Mouse (Mus musculus): ENCODE data around the gene Gtf2e1. TPM values are rescaled to one million over a fixed set of nuclear protein-coding genes. Genes with fewer than 3 reads are reported as not detected.

Gtf2e1 gene
- polyA plus RNA-seq, 1 experiment, result 3.8 TPM

DNA sequence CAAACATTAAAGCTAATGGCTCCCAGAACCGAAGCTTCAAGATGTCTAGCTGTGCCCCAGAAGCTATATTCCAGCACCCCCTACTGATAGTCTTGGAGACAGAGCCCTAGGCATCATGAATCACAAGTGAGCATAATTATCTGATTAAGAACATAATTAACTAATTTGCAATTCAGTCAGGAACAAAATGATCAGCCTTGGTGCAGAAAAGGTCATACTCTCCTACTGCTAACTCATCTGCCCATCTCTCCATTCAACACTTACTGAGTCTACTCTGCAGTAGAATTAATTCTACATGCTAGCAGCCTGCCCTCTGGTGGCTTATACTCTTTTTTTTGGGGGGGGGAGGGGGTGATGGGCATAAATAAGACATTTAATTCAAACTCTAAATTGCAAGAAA is 35.1 kb downstream of the Gtf2e1 start:
- no peak for DNase-seq (ENCODE audit: low read depth, low spot score)
- 61% methylated on average over 1 of the region's 1 CpGs for WGBS

- WGBS, result 84% methylated on average over 9 of the region's 9 CpGs
- DNase-seq (ENCODE audit: low read depth, low spot score), result no peak
Observed at GRCm38 (mm10) chr16:37498581-37498980, 41.0 kb downstream of the Gtf2e1 start.

- no peak for DNase-seq (ENCODE audit: low read depth, low spot score)
Observed at GRCm38 (mm10) chr16:37495017-37495416, 44.6 kb downstream of the Gtf2e1 start.

GRCm38 (mm10) chr16:37486826-37487612 is 52.6 kb downstream of the Gtf2e1 start:
- 96% methylated on average over 3 of the region's 3 CpGs for WGBS
- DNase-seq (ENCODE audit: low read depth, low spot score), result no peak

More at GRCm38 (mm10) chr16:37495017-37495416, 44.6 kb downstream of the Gtf2e1 start:
- WGBS, result 75% methylated on average over 6 of the region's 6 CpGs

DNA sequence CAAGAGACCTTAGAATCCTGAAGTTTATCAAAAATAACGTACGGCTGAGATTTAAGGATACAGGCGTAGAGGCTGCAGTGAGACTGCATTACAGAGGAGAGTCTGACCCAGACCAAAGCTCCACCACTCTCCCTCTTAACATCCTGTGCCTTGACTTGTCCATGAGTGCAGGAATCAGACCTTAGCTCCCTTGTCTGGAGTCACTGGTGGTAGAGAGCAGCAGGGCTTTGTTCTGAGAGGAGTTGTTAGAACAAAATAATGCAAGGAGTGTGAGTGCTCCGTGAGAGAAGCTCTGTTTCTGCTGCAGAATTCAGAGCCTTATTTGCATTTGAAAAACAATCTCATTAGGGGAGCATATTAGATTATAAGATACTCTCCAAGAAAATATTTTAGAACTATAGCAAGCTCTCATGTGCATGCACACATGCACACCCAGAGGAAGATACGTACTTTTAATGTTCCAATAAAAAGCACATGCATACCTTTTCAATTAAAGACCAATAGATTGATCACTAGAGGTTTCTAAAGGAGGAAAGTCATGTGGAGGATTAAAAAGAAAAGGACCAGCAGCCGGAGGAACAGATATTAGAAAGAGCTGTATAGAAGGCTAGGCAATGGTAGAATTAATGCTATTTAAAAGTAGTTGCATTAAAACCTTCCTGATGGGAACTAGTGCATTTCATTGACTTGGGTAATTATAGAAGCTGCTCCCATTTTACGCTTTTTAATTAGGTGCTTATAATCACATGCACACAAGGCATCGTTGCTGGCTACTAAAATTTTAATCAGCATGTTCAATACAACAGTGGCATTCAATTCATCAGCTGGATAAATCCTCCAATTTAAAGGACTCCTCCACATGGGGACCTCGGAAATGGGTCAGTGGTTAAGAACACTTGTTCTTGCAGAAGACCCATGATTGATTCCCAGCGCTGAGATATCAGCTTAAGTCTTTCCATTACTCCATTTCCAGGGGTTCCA is 61.0 kb downstream of the Gtf2e1 start:
- 85% methylated on average over 10 of the region's 10 CpGs for WGBS

DNA sequence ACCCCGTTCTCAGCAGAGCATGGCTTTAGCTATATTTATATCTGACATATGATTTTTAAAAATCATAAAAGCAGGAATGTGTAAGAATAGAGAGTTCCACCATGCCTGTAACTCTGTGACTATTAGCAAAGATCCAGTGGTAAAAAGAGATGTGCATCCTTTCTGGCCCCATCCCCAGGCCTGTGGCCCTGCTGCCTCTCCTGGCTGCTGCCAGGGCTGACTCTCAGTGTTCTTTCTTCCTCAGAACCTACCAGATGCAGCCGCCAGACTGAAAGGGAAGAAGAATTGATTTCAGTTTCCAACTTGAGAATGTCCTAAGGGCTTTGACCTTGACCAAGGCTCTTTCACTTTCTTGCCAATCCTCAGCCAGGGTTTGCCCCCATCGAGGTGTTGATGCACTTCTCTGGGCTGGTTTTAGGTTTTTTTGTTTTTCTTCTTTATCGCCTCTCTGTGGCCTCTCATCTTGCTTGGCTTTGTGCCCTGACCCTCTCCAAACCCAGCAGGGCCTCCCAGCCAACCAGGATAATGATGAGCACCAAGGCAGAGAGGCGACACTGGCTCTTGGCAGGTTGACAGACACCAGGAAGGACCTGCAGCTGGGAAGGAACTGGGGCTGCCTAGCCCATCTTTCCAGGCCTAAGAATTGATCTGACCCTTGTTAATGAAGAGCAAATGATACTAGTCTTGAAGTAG is 66.8 kb downstream of the Gtf2e1 start:
- 57% methylated on average over 5 of the region's 5 CpGs for WGBS
- no peak for DNase-seq (ENCODE audit: low read depth, low spot score)

More for the DNA sequence above, 61.0 kb downstream of the Gtf2e1 start:
- no peak for DNase-seq (ENCODE audit: low read depth, low spot score)

- 79% methylated on average over 3 of the region's 3 CpGs for WGBS
- DNase-seq (ENCODE audit: low read depth, low spot score), result no peak
Observed at GRCm38 (mm10) chr16:37469595-37469994, 70.0 kb downstream of the Gtf2e1 start.

GRCm38 (mm10) chr16:37463981-37464380 is 75.6 kb downstream of the Gtf2e1 start:
- no peak for DNase-seq (ENCODE audit: low read depth, low spot score)
- 85% methylated on average over 6 of the region's 6 CpGs for WGBS

GRCm38 (mm10) chr16:37462886-37463285 is 76.7 kb downstream of the Gtf2e1 start:
- WGBS, result 62% methylated on average over 4 of the region's 4 CpGs
- no peak for DNase-seq (ENCODE audit: low read depth, low spot score)

DNA sequence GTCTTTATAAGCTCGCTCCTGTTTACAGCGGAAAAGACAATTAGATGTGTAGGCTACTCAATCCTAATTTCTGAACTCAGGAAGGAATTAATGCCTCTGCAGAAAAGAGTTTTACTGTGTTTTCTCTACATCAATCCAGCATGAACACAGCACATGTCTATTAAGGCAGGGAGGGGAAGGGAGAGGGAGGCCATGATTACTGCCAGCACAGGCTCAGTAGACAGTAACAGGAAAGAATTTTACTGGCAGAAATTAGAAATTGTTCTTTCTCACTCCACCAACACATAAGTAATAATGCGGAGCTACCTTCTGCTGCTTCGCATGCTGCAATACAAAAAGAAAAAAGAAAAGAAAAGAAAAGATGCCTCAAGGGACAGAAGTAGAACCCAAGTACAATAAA is 78.0 kb downstream of the Gtf2e1 start:
- 96% methylated on average over 4 of the region's 4 CpGs for WGBS
- no peak for DNase-seq (ENCODE audit: low read depth, low spot score)

Other genes with a start within 250 kb of the Gtf2e1 start
- 0.19 TPM in 1 of 2 replicates, not detected in the other for gene Stxbp5l, start 154.8 kb downstream of the Gtf2e1 start, polyA plus RNA-seq (2012; rRNA removed)
- gene Rabl3, start 96 bp upstream of the Gtf2e1 start, polyA plus RNA-seq (2012; rRNA removed), result 4.3 and 5.2 TPM in 2 replicates
- not detected in 2 replicates for gene Hgd, start 40.4 kb upstream of the Gtf2e1 start, polyA plus RNA-seq (2012; rRNA removed)
- 81.3 and 110 TPM in 2 replicates for gene Ndufb4, start 114.7 kb upstream of the Gtf2e1 start, polyA plus RNA-seq (2012; rRNA removed)
- gene Fstl1, start 237.1 kb upstream of the Gtf2e1 start, polyA plus RNA-seq (2012; rRNA removed), result 13.8 and 18.8 TPM in 2 replicates